Mouse (Mus musculus): ENCODE data around the gene Ispd. TPM values are rescaled to one million over a fixed set of nuclear protein-coding genes. Genes with fewer than 3 reads are reported as not detected.
"Not testable (repeated sequence)": the region's sequence is repeated elsewhere in the genome, so short reads cannot be mapped to it uniquely, and the experiment has no call there.

Ispd gene
- polyA plus RNA-seq, 1 experiment = 1.4 TPM

DNA sequence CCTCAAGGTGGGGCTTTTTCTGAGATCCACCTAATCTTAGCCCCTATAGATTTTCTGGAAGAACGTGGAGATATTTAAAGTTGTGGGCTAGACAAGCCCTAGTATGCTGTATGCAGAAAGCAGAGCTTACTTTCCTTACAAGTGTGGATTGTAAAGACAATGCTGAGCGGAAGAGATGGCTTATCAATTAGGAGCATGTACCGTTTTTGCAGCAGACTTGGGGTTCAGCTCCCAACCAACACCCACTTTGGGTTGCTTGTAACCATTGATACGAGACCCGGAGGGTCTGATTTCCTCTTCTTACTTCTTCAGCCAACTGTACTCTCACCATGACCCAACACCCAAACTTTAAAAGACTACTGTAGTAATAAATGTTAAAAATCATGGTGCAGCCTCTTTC lies 20.6 kb upstream of the Ispd start:
- no peak for TF ChIP-seq CTCF (IDR thresholded peaks at IDR 0.05; ENCODE audit: control insufficient read depth, insufficient read depth, insufficient read length)
- no peak for TF ChIP-seq MYOG (IDR thresholded peaks at IDR 0.05; ENCODE audit: control insufficient read depth, extremely low read depth, insufficient read length)
- no peak for TF ChIP-seq FOSL1 (IDR thresholded peaks at IDR 0.05; ENCODE audit: insufficient read depth, low read length, poor library complexity, severe bottlenecking)
- TF ChIP-seq USF1 (IDR thresholded peaks at IDR 0.05; ENCODE audit: low read depth) = no peak
- no peak for TF ChIP-seq CEBPB (IDR thresholded peaks at IDR 0.05; ENCODE audit: low read depth)
- TF ChIP-seq MAX (IDR thresholded peaks at IDR 0.05) = no peak
- no peak for TF ChIP-seq MYOD1 (IDR thresholded peaks at IDR 0.05; ENCODE audit: control insufficient read depth, insufficient read length, low read depth)
- no peak overlapping the region for H3ac ChIP-seq (ENCODE audit: control insufficient read depth, insufficient read length, low read depth)
- H3K79me3 ChIP-seq (ENCODE audit: low read depth) = no peaks in the 10 kb centered on the region
- no peaks in the 10 kb centered on the region for H3K27me3 ChIP-seq (ENCODE audit: control insufficient read depth, insufficient read depth, insufficient read length)
- no peaks in the 10 kb centered on the region for H3K79me2 ChIP-seq (ENCODE audit: control insufficient read depth, insufficient read depth)
- H3K36me3 ChIP-seq (ENCODE audit: control insufficient read depth, insufficient read depth) = no peaks in the 10 kb centered on the region
- no peak overlapping the region for H3K4me3 ChIP-seq (ENCODE audit: insufficient read depth, poor library complexity, severe bottlenecking)

DNA sequence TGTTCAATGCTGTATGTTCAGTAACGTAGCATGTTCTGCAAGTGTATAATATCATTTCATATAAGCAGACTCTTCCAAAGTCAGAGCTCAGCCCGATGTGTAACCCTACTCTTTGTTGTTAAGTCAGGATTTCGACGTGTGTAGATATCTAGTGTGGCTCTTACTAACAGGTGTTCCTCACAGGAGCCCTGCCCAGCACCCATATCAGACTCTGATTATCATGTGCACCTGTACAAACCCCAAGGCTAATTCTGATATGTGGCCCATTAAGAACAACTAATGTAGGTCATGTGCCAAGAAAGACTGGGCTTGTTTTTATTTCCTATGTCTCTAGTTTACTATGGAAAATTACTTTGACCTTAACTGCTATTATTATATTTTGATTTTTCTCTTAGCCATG lies 17.2 kb upstream of the Ispd start:
- H3K79me2 ChIP-seq (ENCODE audit: control insufficient read depth, insufficient read depth) = no peaks in the 10 kb centered on the region
- no peak overlapping the region for H3ac ChIP-seq (ENCODE audit: control insufficient read depth, insufficient read length, low read depth)
- no peaks in the 10 kb centered on the region for H3K79me3 ChIP-seq (ENCODE audit: low read depth)
- no peak for TF ChIP-seq MYOD1 (IDR thresholded peaks at IDR 0.05; ENCODE audit: control insufficient read depth, insufficient read length, low read depth)
- no peak for TF ChIP-seq MAX (IDR thresholded peaks at IDR 0.05)
- no peak for TF ChIP-seq CEBPB (IDR thresholded peaks at IDR 0.05; ENCODE audit: low read depth)
- no peak for TF ChIP-seq MYOG (IDR thresholded peaks at IDR 0.05; ENCODE audit: control insufficient read depth, extremely low read depth, insufficient read length)
- no peak for TF ChIP-seq CTCF (IDR thresholded peaks at IDR 0.05; ENCODE audit: control insufficient read depth, insufficient read depth, insufficient read length)
- H3K4me3 ChIP-seq (ENCODE audit: insufficient read depth, poor library complexity, severe bottlenecking) = no peak overlapping the region
- no peaks in the 10 kb centered on the region for H3K36me3 ChIP-seq (ENCODE audit: control insufficient read depth, insufficient read depth)
- no peaks in the 10 kb centered on the region for H3K27me3 ChIP-seq (ENCODE audit: control insufficient read depth, insufficient read depth, insufficient read length)

DNA sequence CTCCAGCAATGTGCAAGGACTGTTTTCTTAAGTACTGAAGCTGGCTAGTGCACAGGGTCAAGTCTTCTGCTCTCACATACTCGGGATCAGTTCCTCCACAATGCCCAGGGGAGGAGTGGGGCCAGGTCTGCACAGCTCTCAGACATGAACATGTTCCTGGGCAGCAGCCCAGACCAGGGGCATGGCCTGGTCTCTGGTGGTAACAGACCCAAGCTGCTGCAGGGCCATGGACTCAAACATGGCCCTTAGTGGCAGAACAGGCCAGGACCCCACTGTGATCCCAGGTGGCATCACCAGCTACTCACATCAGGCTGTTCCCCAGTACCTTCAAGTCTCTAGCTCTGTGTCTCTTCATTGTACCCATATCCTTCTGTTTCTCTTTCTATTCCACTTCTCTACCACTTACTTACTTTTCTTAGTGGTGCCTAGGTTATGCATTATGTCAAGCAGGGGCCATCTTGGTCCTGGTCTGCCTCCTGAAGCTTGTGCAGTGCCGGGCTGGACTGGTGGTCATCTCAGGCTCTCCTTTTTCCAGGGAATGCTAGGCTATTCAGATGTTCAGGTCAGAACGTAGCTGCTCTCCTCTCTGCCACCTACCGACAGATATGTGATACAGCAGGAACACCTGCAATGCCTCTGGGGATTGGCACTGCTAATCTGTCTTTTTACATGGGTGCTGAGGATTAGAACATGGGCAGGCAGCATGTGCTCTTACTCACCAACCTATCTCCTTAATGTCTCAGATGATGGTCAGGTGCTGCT lies 7.8 kb upstream of the Ispd start:
- Histone ChIP-seq H3K4me3 (ENCODE audit: insufficient read depth, poor library complexity, severe bottlenecking) (no peak overlapping the region), H3K79me3 (ENCODE audit: low read depth) (no peaks in the 10 kb centered on the region), H3K27me3 (ENCODE audit: control insufficient read depth, insufficient read depth, insufficient read length) (no peaks in the 10 kb centered on the region), H3K79me2 (ENCODE audit: control insufficient read depth, insufficient read depth) (no peaks in the 10 kb centered on the region), H3K36me3 (ENCODE audit: control insufficient read depth, insufficient read depth) (no peaks in the 10 kb centered on the region), H3ac (ENCODE audit: control insufficient read depth, insufficient read length, low read depth) (no peak overlapping the region)
- no peak for TF ChIP-seq MAX (IDR thresholded peaks at IDR 0.05)
- TF ChIP-seq FOSL1 (IDR thresholded peaks at IDR 0.05; ENCODE audit: insufficient read depth, low read length, poor library complexity, severe bottlenecking) = no peak
- TF ChIP-seq CTCF (IDR thresholded peaks at IDR 0.05; ENCODE audit: control insufficient read depth, insufficient read depth, insufficient read length) = no peak
- TF ChIP-seq USF1 (IDR thresholded peaks at IDR 0.05; ENCODE audit: low read depth) = no peak
- TF ChIP-seq CEBPB (IDR thresholded peaks at IDR 0.05; ENCODE audit: low read depth) = no peak
- no peak for TF ChIP-seq MYOD1 (IDR thresholded peaks at IDR 0.05; ENCODE audit: control insufficient read depth, insufficient read length, low read depth)
- TF ChIP-seq MYOG (IDR thresholded peaks at IDR 0.05; ENCODE audit: control insufficient read depth, extremely low read depth, insufficient read length) = no peak

DNA sequence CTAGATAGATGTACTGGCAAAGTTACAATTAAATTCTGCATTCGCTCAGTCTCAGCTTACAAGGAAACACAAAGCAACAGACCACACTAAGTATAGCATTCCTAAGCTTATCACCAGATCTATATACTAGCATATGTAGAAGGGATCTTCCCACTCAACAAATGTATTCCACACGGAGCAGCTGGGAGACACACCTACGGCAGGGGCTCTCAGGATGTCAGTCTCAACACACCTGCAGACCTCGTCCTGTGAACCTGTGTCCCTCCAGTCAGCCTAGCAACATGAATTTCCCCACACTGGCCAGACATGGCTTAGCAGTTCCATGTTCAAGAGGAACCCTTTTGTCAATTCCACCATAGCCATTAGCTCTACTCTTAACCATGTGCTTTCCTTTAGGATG lies 4.9 kb upstream of the Ispd start:
- not testable (repeated sequence) for H3K79me3 ChIP-seq (ENCODE audit: low read depth); H3K79me2 ChIP-seq (ENCODE audit: control insufficient read depth, insufficient read depth); H3K4me3 ChIP-seq (ENCODE audit: insufficient read depth, poor library complexity, severe bottlenecking); H3K36me3 ChIP-seq (ENCODE audit: control insufficient read depth, insufficient read depth); H3K27me3 ChIP-seq (ENCODE audit: control insufficient read depth, insufficient read depth, insufficient read length); H3ac ChIP-seq (ENCODE audit: control insufficient read depth, insufficient read length, low read depth)

DNA sequence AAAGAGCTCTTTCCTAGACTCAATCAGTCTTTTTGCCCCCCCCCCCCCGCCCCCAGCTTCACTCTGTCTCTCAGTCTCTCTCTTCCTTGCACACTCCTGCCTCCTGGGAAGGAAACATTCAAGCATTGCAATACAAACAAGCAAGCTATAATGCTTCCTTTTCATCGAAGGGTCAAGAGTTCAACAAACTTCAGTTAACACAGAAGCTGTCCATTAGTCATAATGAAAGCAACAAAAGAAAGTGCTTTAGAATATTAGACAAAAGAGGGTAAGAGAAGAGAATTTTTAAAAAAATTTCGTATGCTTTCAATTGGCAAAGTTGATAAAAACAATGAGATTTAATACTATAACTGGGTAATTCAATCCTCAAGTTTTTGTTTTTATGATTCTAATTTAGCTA lies 996 bp upstream of the Ispd start:
- Histone ChIP-seq H3K27me3 (ENCODE audit: control insufficient read depth, insufficient read depth, insufficient read length) (no peaks in the 10 kb centered on the region), H3ac (ENCODE audit: control insufficient read depth, insufficient read length, low read depth) (no peak overlapping the region), H3K79me2 (ENCODE audit: control insufficient read depth, insufficient read depth) (no peaks in the 10 kb centered on the region), H3K79me3 (ENCODE audit: low read depth) (no peaks in the 10 kb centered on the region), H3K36me3 (ENCODE audit: control insufficient read depth, insufficient read depth) (no peaks in the 10 kb centered on the region), H3K4me3 (ENCODE audit: insufficient read depth, poor library complexity, severe bottlenecking) (no peak overlapping the region)
- no peak for TF ChIP-seq MYOD1 (IDR thresholded peaks at IDR 0.05; ENCODE audit: control insufficient read depth, insufficient read length, low read depth)
- no peak for TF ChIP-seq MYOG (IDR thresholded peaks at IDR 0.05; ENCODE audit: control insufficient read depth, extremely low read depth, insufficient read length)
- no peak for TF ChIP-seq MAX (IDR thresholded peaks at IDR 0.05)
- no peak for TF ChIP-seq USF1 (IDR thresholded peaks at IDR 0.05; ENCODE audit: low read depth)
- TF ChIP-seq CTCF (IDR thresholded peaks at IDR 0.05; ENCODE audit: control insufficient read depth, insufficient read depth, insufficient read length) = no peak
- no peak for TF ChIP-seq FOSL1 (IDR thresholded peaks at IDR 0.05; ENCODE audit: insufficient read depth, low read length, poor library complexity, severe bottlenecking)
- no peak for TF ChIP-seq CEBPB (IDR thresholded peaks at IDR 0.05; ENCODE audit: low read depth)

GRCm38 (mm10) chr12:36380806-36381205 lies 444 bp upstream of the Ispd start:
- Histone ChIP-seq H3K27me3 (ENCODE audit: control insufficient read depth, insufficient read depth, insufficient read length) (no peaks in the 10 kb centered on the region), H3K4me3 (ENCODE audit: insufficient read depth, poor library complexity, severe bottlenecking) (no peak overlapping the region), H3K79me3 (ENCODE audit: low read depth) (no peaks in the 10 kb centered on the region), H3K79me2 (ENCODE audit: control insufficient read depth, insufficient read depth) (no peaks in the 10 kb centered on the region), H3ac (ENCODE audit: control insufficient read depth, insufficient read length, low read depth) (no peak overlapping the region), H3K36me3 (ENCODE audit: control insufficient read depth, insufficient read depth) (no peaks in the 10 kb centered on the region)
- TF ChIP-seq MAX (IDR thresholded peaks at IDR 0.05) = no peak
- TF ChIP-seq CEBPB (IDR thresholded peaks at IDR 0.05; ENCODE audit: low read depth) = no peak
- no peak for TF ChIP-seq FOSL1 (IDR thresholded peaks at IDR 0.05; ENCODE audit: insufficient read depth, low read length, poor library complexity, severe bottlenecking)
- no peak for TF ChIP-seq MYOD1 (IDR thresholded peaks at IDR 0.05; ENCODE audit: control insufficient read depth, insufficient read length, low read depth)
- no peak for TF ChIP-seq MYOG (IDR thresholded peaks at IDR 0.05; ENCODE audit: control insufficient read depth, extremely low read depth, insufficient read length)
- no peak for TF ChIP-seq CTCF (IDR thresholded peaks at IDR 0.05; ENCODE audit: control insufficient read depth, insufficient read depth, insufficient read length)
- TF ChIP-seq USF1 (IDR thresholded peaks at IDR 0.05; ENCODE audit: low read depth) = no peak
